18 mouse cellular contexts compared by ENCODE assay signal in the genomic region with DNA sequence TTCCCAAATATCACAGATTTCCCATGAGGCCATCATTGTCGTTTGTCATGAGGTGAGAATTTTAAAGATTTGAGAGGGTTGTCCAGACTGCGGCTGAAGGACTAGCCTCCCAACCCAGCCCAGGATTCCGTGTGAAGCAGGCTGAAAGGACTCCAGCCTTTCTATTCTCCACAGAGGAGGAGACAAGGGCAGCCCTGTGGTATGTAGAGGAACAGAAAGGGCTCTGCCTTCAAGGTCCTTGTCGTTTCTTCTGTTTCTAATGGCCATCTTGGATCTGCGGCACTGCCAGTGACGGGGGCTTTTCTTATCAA.
DNase-seq lines count a peak whose midpoint lies in the region; ATAC-seq lines count a peak whose summit lies in the region.
"Had no signal": no experiment of that assay in that cellular context is flagged by ENCODE, and none has a peak within 500 bp of the region (broad histone marks: within the 10 kb centered on the region; RNA-seq: fewer than 3 reads in every experiment).

No protein-coding gene starts in this region.

- H3K4me3 ChIP-seq in forebrain, embryonic 15.5 days: no peak overlapping the region
- no peak overlapping the region for H3K4me3 ChIP-seq in forebrain, embryonic 11.5 days (ENCODE audit: low read depth, low read length)
- no peak overlapping the region for H3K4me3 ChIP-seq in kidney, embryonic 15.5 days (replicated peaks)
- no peak overlapping the region for H3K4me3 ChIP-seq in liver, embryonic 13.5 days (replicated peaks)
- H3K4me3 ChIP-seq: embryonic facial prominence, embryonic 15.5 days; erythroblast, embryonic 14.5 days; forebrain, embryonic 10.5 days; gastrocnemius, adult 2 months; heart, embryonic 13.5 days; hindbrain, embryonic 15.5 days had no signal

- no peak overlapping the region for H3K9ac ChIP-seq in forebrain, embryonic 15.5 days (replicated peaks)
- no peak overlapping the region for H3K9ac ChIP-seq in forebrain, embryonic 11.5 days (ENCODE audit: low read length)
- H3K9ac ChIP-seq in kidney, embryonic 15.5 days: no peak overlapping the region
- H3K9ac ChIP-seq in liver, embryonic 13.5 days: no peak overlapping the region
- H3K9ac ChIP-seq: embryonic facial prominence, embryonic 15.5 days; heart, embryonic 13.5 days; hindbrain, embryonic 15.5 days had no signal

- H3K27me3 ChIP-seq in forebrain, embryonic 15.5 days: no peaks in the 10 kb centered on the region
- no peaks in the 10 kb centered on the region for H3K27me3 ChIP-seq in forebrain, embryonic 11.5 days (ENCODE audit: control insufficient read depth, insufficient read depth, low read length)
- peaks cover 31% of the 10 kb centered on the region for H3K27me3 ChIP-seq in kidney, embryonic 15.5 days
- H3K27me3 ChIP-seq in liver, embryonic 13.5 days: peaks cover 6% of the 10 kb centered on the region; the same call in 1 of the 2 replicates
- H3K27me3 ChIP-seq: embryonic facial prominence, embryonic 15.5 days; hindbrain, embryonic 15.5 days had no signal

- H3K4me1 ChIP-seq in forebrain, embryonic 15.5 days: peaks cover 36% of the 10 kb centered on the region
- H3K4me1 ChIP-seq in forebrain, embryonic 11.5 days (replicated peaks; ENCODE audit: control insufficient read depth, insufficient read depth, low read length): no peaks in the 10 kb centered on the region
- H3K4me1 ChIP-seq in kidney, embryonic 15.5 days: peaks cover 52% of the 10 kb centered on the region
- no peaks in the 10 kb centered on the region for H3K4me1 ChIP-seq in liver, embryonic 13.5 days (replicated peaks)
- H3K4me1 ChIP-seq: embryonic facial prominence, embryonic 15.5 days had no signal

- 0 out of 2 replicates have a peak overlapping the region, but pooled peaks have one; percentile 0 for H3K27ac ChIP-seq in forebrain, embryonic 15.5 days (replicated peaks)
- no peak overlapping the region for H3K27ac ChIP-seq in forebrain, embryonic 11.5 days (ENCODE audit: low read depth, low read length)
- H3K27ac ChIP-seq in kidney, embryonic 15.5 days: peak overlapping the region; percentile 45; the same call in 1 of the 2 replicates
- H3K27ac ChIP-seq in liver, embryonic 13.5 days: 0 out of 2 replicates have a peak overlapping the region, but pooled peaks have one; percentile 21
- H3K27ac ChIP-seq: embryonic facial prominence, embryonic 15.5 days; forebrain, embryonic 10.5 days; gastrocnemius, adult 2 months; heart, embryonic 13.5 days; hindbrain, embryonic 15.5 days had no signal

- WGBS in forebrain, embryonic 15.5 days: 64% methylated on average over 6 of the region's 6 CpGs
- WGBS in forebrain, embryonic 11.5 days: 54% methylated on average over 6 of the region's 6 CpGs
- WGBS in kidney, embryonic 15.5 days: 36% methylated on average over 6 of the region's 6 CpGs
- 55% methylated on average over 6 of the region's 6 CpGs for WGBS in liver, embryonic 13.5 days (ENCODE audit: insufficient replicate concordance)

- no peak overlapping the region for H3K4me2 ChIP-seq in forebrain, embryonic 15.5 days (replicated peaks)
- H3K4me2 ChIP-seq in forebrain, embryonic 11.5 days (ENCODE audit: low read depth, low read length, severe bottlenecking): no peak overlapping the region
- H3K4me2 ChIP-seq in kidney, embryonic 15.5 days: no peak overlapping the region
- H3K4me2 ChIP-seq in liver, embryonic 13.5 days: no peak overlapping the region
- H3K4me2 ChIP-seq: embryonic facial prominence, embryonic 15.5 days; heart, embryonic 13.5 days; hindbrain, embryonic 15.5 days had no signal

- no peaks in the 10 kb centered on the region for H3K36me3 ChIP-seq in forebrain, embryonic 15.5 days
- no peaks in the 10 kb centered on the region for H3K36me3 ChIP-seq in forebrain, embryonic 11.5 days (ENCODE audit: control insufficient read depth, insufficient read depth, low read length)
- no peaks in the 10 kb centered on the region for H3K36me3 ChIP-seq in kidney, embryonic 15.5 days
- H3K36me3 ChIP-seq in liver, embryonic 13.5 days: no peaks in the 10 kb centered on the region
- H3K36me3 ChIP-seq: embryonic facial prominence, embryonic 15.5 days; forebrain, embryonic 10.5 days; heart, embryonic 13.5 days; hindbrain, embryonic 15.5 days had no signal

- DNase-seq in forebrain, embryonic 11.5 days (ENCODE audit: low spot score): no peak
- no peak for DNase-seq in kidney, adult 11 months
- DNase-seq in liver, embryonic 13.5 days: no peak
- no peak for DNase-seq in liver
- peak; percentile 28 for DNase-seq in mesoderm, embryonic 11.5 days (ENCODE audit: low read depth, low spot score)
- DNase-seq: cerebellum, adult 11 months; cerebellum, adult 8-10 months; cerebellum, postnatal 14 days; embryo, embryonic 11 days; gastrocnemius, adult 2 months; gastrocnemius, postnatal 25 days had no signal

- H3K9me3 ChIP-seq in forebrain, embryonic 15.5 days: no peaks in the 10 kb centered on the region
- H3K9me3 ChIP-seq in forebrain, embryonic 11.5 days (ENCODE audit: control insufficient read depth, low read length): no peaks in the 10 kb centered on the region
- no peaks in the 10 kb centered on the region for H3K9me3 ChIP-seq in kidney, embryonic 15.5 days (replicated peaks)
- no peaks in the 10 kb centered on the region for H3K9me3 ChIP-seq in liver, embryonic 13.5 days (replicated peaks)
- H3K9me3 ChIP-seq: embryonic facial prominence, embryonic 15.5 days; forebrain, embryonic 10.5 days; heart, embryonic 13.5 days; hindbrain, embryonic 15.5 days had no signal

- no peak for ATAC-seq in forebrain, embryonic 15.5 days (replicated peaks)
- ATAC-seq in forebrain, embryonic 11.5 days (replicated peaks; ENCODE audit: low FRiP score): no peak
- peak; percentile 34; the same call in 1 of the 2 replicates for ATAC-seq in kidney, embryonic 15.5 days (replicated peaks; ENCODE audit: low FRiP score)
- ATAC-seq in liver, embryonic 13.5 days (ENCODE audit: low read depth): no peak
